Mouse (Mus musculus): ENCODE results near the gene Coa5.

Coa5 gene

DNA sequence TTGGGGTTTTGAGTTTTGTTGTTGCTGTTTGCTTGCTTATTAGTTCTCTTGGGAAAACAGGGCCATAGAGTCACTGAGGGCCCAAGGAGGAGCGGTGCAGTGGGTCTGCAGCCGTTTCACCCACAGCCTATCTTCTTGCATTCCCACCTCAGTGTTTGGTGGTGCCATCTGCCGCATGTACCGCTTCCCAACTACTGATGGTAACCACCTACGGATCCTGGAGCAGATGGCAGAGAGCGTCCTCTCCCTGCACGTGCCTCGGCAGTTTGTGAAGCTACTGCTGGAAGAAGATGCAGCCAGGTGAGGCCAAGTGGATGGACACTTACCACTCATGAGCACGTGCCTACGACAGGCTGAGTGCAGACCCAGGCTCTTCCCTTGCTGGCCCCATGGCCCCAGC lies 61.8 kb downstream of the Coa5 start:
- peak; percentile 84 for DNase-seq (ENCODE audit: low read depth, low spot score)

All from telencephalon, adult 2 months (tissue).